Mouse (Mus musculus) adipocyte (in vitro differentiated cells): Measurements from ENCODE around the gene Il15ra.
A peak's percentile ranks its signal among the peaks of the same experiment; 100 is the strongest.

Experiments
- DNase-seq: peaks from one replicate; pipeline ENCODE4 v3.0.0-alpha.2; 2016; ENCODE audit warnings: low spot score

Gene Il15ra

GRCm38 (mm10) chr2:11778087-11778823, 73.2 kb downstream of the Il15ra start:
- peak; percentile 93 for DNase-seq
